Mouse (Mus musculus): Measurements from ENCODE around the gene Pml.
"Not testable (repeated sequence)": the region's sequence is repeated elsewhere in the genome, so short reads cannot be mapped to it uniquely, and the experiment has no call there.

Gene Pml

GRCm38 (mm10) chr9:58271551-58271950 is 22.0 kb upstream of the Pml start:
- not testable (repeated sequence) for DNase-seq (ENCODE audit: low spot score in 2 of 2)

DNA sequence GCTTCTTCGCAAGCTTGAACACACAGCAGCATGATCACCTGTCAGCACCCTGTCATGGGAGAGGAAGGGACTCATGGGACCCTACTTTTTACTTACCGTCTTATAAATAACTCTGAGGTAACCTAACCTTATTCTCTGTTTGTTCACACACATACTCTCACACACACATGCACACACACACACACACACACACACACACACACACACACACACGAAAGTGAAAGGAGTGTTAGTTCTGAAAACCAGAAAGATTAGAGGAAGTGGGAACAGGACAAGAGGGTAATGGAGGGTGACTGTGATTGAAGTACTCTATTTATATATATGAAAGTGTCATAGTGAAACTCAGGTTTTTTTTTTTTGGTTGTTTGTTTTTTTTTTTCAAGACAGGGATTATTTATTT is 21.5 kb upstream of the Pml start:
- DNase-seq (ENCODE audit: low spot score in 2 of 2): no peak

- no peak for DNase-seq (ENCODE audit: low spot score in 2 of 2)
These were observed 20.5 kb upstream of the Pml start for GRCm38 (mm10) chr9:58270081-58270480.

- DNase-seq (ENCODE audit: low spot score in 2 of 2): peak; percentile 69 to 70
These were observed 19.1 kb upstream of the Pml start for GRCm38 (mm10) chr9:58268384-58269313.

GRCm38 (mm10) chr9:58267046-58267445 is 17.5 kb upstream of the Pml start:
- no peak for DNase-seq (ENCODE audit: low spot score in 2 of 2)

DNA sequence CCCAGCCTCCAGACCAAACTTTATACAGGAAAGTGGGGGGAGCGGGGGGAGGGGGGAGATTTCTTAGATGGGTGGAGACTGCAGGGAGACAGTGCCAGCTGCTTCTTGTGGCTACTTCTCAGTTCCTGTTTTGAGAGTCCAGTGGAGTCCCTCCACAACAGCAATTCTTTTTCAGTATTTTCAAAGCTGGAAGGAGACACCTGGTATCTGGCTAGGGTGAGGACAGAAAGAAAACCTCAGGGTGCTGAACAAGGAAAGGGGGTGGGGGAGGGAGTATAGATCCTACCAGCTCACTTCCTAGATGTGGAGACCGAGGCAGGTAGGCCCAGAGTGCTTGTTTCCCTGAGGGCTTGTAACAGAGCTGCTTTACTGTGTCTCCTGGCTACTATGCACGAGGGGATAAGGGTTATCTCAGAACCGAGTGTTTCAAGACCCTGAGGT is 17.0 kb upstream of the Pml start:
- no peak for DNase-seq (ENCODE audit: low spot score in 2 of 2)

DNA sequence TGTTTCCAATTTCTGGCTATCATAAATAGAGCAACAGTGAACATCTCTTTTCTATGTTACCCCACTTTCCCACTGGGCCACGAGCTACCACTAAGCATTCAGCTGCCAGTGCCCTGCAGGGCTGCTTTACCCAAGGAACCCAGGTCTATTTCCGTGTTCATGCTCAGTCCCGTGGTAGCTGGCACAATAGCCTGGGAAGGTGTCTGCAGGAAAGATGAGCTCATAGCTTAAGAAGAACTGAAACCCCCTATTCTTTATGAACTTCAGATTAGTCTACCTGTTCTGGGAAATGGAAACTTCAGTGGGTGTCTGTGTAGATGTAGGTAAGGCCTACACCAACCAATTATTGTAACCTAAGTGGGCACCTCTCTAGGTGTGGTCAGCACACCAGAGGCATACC is 15.8 kb upstream of the Pml start:
- no peak for DNase-seq (ENCODE audit: low spot score in 2 of 2)

DNA sequence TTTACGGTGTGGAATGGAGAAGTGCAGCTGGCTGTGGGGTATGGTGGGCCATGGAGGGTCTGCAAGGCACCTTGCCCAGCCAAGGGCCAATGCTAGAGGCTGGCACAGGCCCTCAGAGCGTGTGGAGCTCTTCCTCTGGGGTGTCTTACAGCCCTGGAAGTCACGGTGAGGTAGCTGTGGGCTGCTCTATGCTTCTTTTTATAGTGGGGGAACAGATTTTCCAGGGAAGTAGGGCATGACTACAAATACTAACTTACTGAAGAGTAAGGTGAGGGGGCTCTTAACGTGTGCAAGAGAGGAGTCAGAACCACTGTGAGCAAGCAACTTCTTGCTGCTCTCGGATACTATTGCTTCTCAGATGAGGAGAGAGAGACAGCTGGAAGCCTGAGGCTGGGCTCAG is 12.9 kb upstream of the Pml start:
- no peak for DNase-seq (ENCODE audit: low spot score in 2 of 2)

DNA sequence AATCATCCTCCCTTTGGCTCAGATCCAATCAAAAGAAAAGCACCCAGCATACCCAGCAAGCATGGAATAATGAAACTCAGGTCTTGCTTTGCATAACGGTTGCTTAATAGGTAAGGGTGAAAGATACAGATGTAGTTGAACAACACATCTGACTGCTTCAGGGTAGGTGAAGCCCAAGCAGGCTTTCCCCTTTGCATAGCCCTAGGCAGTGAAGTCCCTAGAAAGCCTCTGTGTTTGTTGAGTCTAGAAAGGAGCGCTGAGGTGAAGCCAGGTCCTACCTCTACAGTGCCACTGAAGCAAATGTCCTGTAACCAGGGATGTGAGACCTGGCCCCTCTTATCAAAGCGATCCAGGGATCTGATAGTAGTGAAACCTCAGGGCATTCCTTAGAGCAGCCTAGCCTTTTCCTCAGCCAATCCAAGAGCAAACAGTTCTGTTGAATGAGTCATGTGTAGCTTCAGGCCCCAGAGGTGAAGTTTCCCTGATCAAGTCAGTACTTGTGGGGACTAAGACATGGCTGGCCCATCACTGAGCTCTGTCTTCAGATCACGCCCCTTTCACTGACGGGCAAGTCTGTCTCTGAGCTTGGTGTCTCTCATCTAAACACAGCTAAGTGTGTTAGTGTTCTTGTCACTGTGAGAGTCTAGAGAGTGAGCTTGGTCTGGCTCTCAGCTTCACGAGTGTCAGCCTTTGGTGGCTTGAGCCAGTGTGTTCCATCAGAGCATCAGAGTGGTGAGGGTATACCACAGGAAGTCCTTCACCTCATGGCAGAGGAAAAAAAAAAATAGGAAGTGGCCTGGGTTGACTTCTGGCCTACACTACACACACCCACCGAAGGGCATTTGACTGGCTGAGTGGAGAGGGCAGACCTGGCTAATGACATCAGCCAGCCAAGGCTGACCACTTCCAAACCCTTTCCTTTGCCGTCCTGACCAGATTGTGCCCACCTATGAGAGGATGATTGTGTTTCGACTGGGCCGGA is 6.4 kb upstream of the Pml start:
- no peak for DNase-seq (ENCODE audit: low spot score in 2 of 2)

GRCm38 (mm10) chr9:58255105-58255504 is 5.5 kb upstream of the Pml start:
- no peak for DNase-seq (ENCODE audit: low spot score in 2 of 2)

DNA sequence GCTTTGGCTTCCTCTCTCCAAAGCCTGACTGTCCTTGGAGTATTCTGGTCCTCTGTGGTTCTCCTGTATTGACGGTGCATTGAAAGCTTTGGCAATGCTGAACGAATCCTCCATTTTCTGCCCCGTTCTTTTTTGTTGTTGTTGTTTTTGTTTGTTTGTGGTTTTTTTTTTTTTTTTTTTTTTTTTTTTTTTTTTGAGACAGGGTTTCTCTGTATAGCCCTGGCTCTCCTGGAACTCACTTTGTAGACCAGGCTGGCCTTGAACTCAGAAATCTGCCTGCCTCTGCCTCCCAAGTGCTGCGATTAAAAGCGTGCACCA is 4.2 kb upstream of the Pml start:
- not testable (repeated sequence) for DNase-seq (ENCODE audit: low spot score in 2 of 2)

GRCm38 (mm10) chr9:58253033-58253804 is 3.6 kb upstream of the Pml start, which contains the start of gene Stoml1:
Stoml1 (plus strand) TSS chr9:58253164.
- DNase-seq (ENCODE audit: low spot score in 2 of 2): peak; percentile 94 to 95

DNA sequence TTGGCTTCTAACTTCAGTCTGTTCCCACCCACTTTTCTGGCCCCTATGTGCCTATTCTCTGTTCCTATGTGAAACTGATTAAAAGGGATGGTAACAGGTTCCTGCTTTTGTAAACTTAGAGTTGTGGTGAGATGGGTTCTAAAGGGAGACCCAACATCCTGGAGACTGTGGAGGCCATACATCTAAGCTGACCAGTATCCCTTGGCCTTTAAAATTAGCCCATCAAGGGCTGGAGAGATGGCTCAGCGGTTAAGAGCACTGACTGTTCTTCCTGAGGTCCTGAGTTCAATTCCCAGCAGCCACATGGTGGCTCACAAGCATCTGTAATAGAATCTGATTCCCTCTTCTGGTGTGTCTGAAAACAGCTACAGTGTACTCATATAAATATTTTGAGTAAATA is 1.1 kb upstream of the Pml start:
- not testable (repeated sequence) for DNase-seq (ENCODE audit: low spot score in 2 of 2)

DNA sequence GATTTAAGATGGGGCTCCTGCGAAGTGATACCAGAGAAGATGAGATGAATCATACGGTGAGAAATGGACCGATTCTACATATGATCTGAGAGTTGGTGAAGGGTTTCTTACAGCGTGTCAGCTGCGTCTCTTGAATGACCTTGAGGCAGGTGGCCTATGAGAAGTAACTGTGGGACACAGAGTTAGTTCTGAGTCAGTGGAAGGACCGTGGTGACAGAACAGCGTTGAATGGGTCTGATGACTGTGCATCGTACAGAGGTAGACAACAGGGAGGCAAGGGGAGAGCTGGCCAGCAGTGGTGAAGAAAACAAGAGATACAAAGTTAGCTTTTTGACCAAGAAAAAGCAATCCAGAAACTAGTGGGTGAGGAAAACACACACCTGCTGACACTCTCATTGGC is 736 bp upstream of the Pml start:
- DNase-seq (ENCODE audit: low spot score in 2 of 2): no peak

GRCm38 (mm10) chr9:58248746-58249413 is 706 bp downstream of the Pml start:
- DNase-seq (ENCODE audit: low spot score in 2 of 2): no peak

DNA sequence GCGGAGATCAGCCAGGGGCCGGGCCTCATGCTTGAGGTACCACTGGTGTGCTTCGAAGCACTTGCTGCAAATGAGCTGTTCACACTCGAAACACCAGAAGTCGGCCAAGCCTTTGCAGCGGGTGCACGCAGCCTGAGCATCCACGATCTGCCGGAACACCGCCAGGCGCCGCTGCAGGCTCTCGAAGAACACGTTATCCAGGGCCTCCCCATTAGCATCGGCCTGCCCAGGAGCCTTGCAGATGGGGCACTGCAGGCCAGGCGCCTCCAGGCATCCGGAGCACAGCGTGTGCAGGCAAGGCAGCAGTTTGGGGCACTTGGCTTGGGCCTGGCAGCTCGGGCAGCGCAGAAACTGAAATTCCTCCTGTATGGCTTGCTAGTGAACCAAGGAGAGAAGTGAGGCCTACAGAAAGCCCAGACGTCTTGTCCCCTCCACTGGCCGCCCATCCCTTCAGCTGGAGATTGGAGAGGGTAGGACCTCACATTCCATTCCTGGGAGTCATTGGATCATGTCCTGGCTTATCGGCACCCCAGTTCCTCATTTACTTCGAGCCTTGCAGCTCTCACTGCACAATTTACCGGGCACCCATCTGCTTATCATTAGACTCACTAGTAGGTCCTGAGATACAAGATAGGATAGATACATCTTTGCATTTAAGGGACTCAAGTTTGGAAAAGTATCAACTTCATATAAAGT is 2.4 kb downstream of the Pml start:
- DNase-seq (ENCODE audit: low spot score in 2 of 2): peak; percentile 86 to 88

DNA sequence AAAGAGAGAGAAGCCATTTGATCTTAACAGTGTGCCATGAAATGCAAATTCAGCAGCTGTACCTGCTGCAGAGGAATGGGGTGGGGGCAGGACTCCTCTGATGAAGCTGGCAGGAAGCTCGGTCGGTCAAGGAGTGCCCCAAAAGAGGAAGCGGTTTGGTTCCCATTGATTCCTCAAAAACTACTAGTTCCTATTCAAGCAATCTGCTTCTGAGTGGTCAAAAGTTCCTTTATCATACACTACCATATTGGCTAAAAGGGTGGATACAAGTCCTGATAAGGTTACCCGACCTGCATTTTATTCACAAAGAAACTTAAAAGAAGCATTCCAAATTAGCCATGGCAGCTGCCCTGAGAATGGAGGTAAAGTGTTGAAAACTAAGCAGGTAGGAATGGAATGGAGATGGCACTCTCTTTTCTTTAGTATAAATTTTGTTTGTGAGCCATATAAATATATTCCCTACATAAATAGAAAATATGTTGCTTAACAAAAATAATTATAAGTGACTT is 3.4 kb downstream of the Pml start:
- DNase-seq (ENCODE audit: low spot score in 2 of 2): no peak

DNA sequence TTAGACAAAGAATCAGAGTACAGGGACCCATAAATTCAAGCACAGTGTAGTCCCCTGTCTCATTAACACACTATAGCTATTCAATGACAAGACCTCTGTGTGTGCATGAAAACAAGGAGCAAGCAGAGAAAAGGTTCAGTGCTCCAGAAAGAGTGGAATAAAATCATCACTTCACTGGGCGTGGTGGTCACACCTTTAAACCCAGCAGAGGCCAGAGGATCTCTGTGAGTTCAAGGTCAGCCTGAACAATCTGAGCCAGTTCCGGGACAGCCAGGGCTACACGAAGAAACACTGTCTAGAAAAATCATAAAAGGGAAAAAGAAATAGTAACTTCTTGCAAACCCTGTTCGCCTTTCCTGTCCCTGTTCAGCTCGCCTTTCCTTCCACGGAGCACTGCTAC is 5.9 kb downstream of the Pml start:
- DNase-seq (ENCODE audit: low spot score in 2 of 2): no peak

GRCm38 (mm10) chr9:58242696-58243095 is 6.9 kb downstream of the Pml start:
- DNase-seq (ENCODE audit: low spot score in 2 of 2): peak in 1 of 2 experiments; percentile 49

DNA sequence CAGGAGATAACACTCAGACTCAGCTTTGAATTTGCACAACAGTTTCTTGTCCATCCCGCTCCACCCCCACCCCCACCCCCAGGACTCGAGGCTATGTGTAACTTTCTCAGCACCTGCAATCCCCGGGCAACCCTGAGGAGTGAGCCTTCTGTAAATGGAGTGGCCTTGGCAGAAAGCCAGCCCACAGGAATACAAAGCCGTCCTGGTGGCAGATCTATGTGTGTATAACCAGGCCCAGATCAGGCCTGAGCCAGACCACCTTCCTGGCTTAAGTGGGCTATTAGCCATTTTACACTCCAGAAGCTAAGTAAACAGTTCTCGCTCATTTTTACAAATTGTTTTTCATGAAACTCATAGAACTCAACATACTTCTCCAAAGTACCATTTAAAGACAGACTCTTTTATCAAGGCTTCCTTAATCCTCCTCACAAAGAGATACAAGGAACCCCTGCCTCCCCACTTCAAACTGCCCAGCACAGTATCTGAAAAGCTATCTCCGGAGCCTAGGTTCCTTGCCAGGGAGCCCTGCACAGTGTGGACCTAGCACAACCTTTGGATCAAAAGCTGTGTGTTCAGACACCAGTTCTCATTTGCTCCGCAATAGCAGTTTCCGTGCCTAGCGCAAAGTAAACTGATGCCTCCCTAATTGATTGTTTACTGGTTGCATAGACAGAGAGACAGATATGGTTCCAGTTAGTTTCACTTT is 7.7 kb downstream of the Pml start:
- peak in 1 of 2 experiments; percentile 52 for DNase-seq (ENCODE audit: low spot score in 2 of 2)
